Mouse (Mus musculus) lung, postnatal 25 days (tissue): ENCODE data around the gene Ebf1.

Source experiments
- DNase-seq: peaks from one replicate; pipeline ENCODE4 v3.0.0; 2022; ENCODE audit warnings: low spot score

Ebf1 gene

GRCm38 (mm10) chr11:44663609-44664141 is 46.6 kb downstream of the Ebf1 start:
- no peak for DNase-seq

GRCm38 (mm10) chr11:44665156-44665682 is 48.1 kb downstream of the Ebf1 start:
- peak; percentile 43 for DNase-seq

GRCm38 (mm10) chr11:44665741-44666531 is 48.8 kb downstream of the Ebf1 start:
- DNase-seq, result no peak

GRCm38 (mm10) chr11:44666741-44667140 is 49.6 kb downstream of the Ebf1 start:
- no peak for DNase-seq

GRCm38 (mm10) chr11:44681306-44681705 is 64.2 kb downstream of the Ebf1 start:
- no peak for DNase-seq

GRCm38 (mm10) chr11:44681995-44682394 is 64.9 kb downstream of the Ebf1 start:
- DNase-seq, result no peak

GRCm38 (mm10) chr11:44682703-44683539 is 65.8 kb downstream of the Ebf1 start:
- no peak for DNase-seq

GRCm38 (mm10) chr11:44684486-44685076 is 67.5 kb downstream of the Ebf1 start:
- DNase-seq, result peak; percentile 59

GRCm38 (mm10) chr11:44685129-44685528 is 68.0 kb downstream of the Ebf1 start:
- no peak for DNase-seq

- peak; percentile 30 for DNase-seq
Observed at GRCm38 (mm10) chr11:44685911-44686361, 68.8 kb downstream of the Ebf1 start.

- DNase-seq, result no peak
Observed at GRCm38 (mm10) chr11:44686378-44686777, 69.3 kb downstream of the Ebf1 start.

GRCm38 (mm10) chr11:44688542-44688941 is 71.4 kb downstream of the Ebf1 start:
- no peak for DNase-seq

GRCm38 (mm10) chr11:44689571-44690264 is 72.6 kb downstream of the Ebf1 start:
- no peak for DNase-seq

- DNase-seq, result no peak
Observed at GRCm38 (mm10) chr11:44690265-44690572, 73.1 kb downstream of the Ebf1 start.

- no peak for DNase-seq
Observed at GRCm38 (mm10) chr11:44695416-44695815, 78.3 kb downstream of the Ebf1 start.

GRCm38 (mm10) chr11:44696539-44697201 is 79.6 kb downstream of the Ebf1 start:
- DNase-seq, result no peak

- no peak for DNase-seq
Observed at GRCm38 (mm10) chr11:44700181-44700580, 83.1 kb downstream of the Ebf1 start.

GRCm38 (mm10) chr11:44701221-44701810 is 84.2 kb downstream of the Ebf1 start:
- no peak for DNase-seq

GRCm38 (mm10) chr11:44701864-44702263 is 84.7 kb downstream of the Ebf1 start:
- no peak for DNase-seq

- no peak for DNase-seq
Observed at GRCm38 (mm10) chr11:44702716-44703486, 85.8 kb downstream of the Ebf1 start.
